Mouse (Mus musculus): ENCODE data around the gene Tfap2a. TPM values are rescaled to one million over a fixed set of nuclear protein-coding genes. Genes with fewer than 3 reads are reported as not detected.

Gene Tfap2a
- polyA plus RNA-seq, 1 experiment = not detected

GRCm38 (mm10) chr13:40736107-40736780, 1.9 kb downstream of the Tfap2a start:
- WGBS = 58% methylated on average over 19 of the region's 19 CpGs
- Histone ChIP-seq H3K4me1 (ENCODE audit: control insufficient read depth, insufficient read depth, low read length) (peaks cover 13% of the 10 kb centered on the region), H3K27ac (ENCODE audit: insufficient read depth, low read depth, low read length) (no peak overlapping the region), H3K4me3 (ENCODE audit: insufficient read depth, low read depth, low read length) (no peak overlapping the region)
- TF ChIP-seq POLR2A (IDR thresholded peaks at IDR 0.05; ENCODE audit: insufficient read depth, low read depth, low read length) = no peak
- TF ChIP-seq CTCF (IDR thresholded peaks at IDR 0.05; ENCODE audit: insufficient read depth, low read depth, low read length) = no peak

GRCm38 (mm10) chr13:40735416-40736106, 2.6 kb downstream of the Tfap2a start:
- H3K4me1 ChIP-seq (ENCODE audit: control insufficient read depth, insufficient read depth, low read length) = peaks cover 19% of the 10 kb centered on the region
- no peak for TF ChIP-seq CTCF (IDR thresholded peaks at IDR 0.05; ENCODE audit: insufficient read depth, low read depth, low read length)
- no peak for TF ChIP-seq POLR2A (IDR thresholded peaks at IDR 0.05; ENCODE audit: insufficient read depth, low read depth, low read length)
- WGBS = 42% methylated on average over 17 of the region's 17 CpGs
- H3K4me3 ChIP-seq (ENCODE audit: insufficient read depth, low read depth, low read length) = no peak overlapping the region
- H3K27ac ChIP-seq (ENCODE audit: insufficient read depth, low read depth, low read length) = no peak overlapping the region

DNA sequence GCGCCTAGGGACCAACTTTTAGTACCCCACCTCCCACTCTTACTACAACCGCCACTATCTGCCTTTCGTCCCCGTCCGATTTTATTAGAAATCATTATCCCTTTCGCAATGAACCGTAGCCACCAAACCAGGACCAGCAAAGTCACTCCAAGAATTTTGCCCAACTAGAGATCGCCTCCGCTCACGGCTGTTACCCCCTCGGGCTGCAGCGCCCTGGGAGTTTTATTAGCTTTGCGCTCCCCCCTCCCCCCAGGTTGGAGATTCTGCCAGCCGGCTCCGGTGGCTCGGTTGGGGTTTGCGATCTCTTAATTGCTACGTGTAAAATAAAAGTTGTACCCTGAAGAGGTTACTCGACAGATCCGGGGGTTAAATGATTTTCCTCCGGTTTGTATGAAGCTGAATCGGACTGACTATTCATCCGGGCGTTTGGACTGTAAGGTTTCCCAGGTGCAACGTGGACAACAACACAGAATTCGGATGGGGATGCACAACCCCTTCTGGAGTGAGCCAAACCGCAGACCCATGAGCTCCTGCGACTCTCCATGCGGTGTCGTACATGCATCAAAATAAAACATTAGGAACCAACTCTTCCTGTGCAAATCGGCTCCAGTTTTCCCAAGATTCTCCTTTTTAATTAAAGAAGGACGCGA, 3.7 kb downstream of the Tfap2a start:
- Histone ChIP-seq H3K4me1 (ENCODE audit: control insufficient read depth, insufficient read depth, low read length) (peaks cover 22% of the 10 kb centered on the region), H3K27ac (ENCODE audit: insufficient read depth, low read depth, low read length) (no peak overlapping the region), H3K4me3 (ENCODE audit: insufficient read depth, low read depth, low read length) (no peak overlapping the region)
- TF ChIP-seq POLR2A (IDR thresholded peaks at IDR 0.05; ENCODE audit: insufficient read depth, low read depth, low read length) = no peak
- no peak for TF ChIP-seq CTCF (IDR thresholded peaks at IDR 0.05; ENCODE audit: insufficient read depth, low read depth, low read length)
- 4% methylated on average over 33 of the region's 33 CpGs for WGBS

DNA sequence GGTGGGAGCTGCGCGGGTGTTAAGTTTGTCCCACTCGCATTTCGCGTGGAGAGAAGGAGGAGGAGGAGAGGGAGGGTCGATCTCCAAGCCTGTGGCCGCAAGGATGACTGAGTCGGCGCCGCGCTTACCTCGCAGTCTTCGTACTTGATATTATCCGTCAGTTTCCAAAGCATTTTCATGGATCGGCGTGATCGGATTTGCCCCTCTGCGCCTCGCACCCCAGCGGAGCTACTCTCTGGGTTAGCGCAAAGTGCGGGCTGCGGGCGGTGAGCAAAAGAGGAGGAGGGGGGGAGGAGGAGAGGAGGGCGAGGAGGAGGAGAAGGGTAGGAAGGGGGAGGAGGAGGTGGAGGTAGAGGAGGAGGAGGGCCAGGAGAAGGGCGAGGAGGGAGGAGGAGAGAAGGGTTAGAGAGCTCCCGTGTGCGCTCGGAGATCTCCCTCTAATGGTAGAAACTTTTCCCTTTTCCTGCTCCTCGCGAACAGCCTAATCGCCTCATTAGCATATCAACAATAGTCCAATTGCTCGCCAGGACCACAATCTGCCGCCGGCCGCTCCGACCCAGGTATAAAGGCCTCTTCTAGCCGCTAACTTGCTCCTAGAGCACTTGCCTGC, 4.5 kb downstream of the Tfap2a start:
- 2% methylated on average over 37 of the region's 38 CpGs for WGBS

GRCm38 (mm10) chr13:40732816-40733541, 5.2 kb downstream of the Tfap2a start:
- no peak overlapping the region for H3K27ac ChIP-seq (ENCODE audit: insufficient read depth, low read depth, low read length)
- 1% methylated on average over 30 of the region's 30 CpGs for WGBS

More for the DNA sequence above, 4.5 kb downstream of the Tfap2a start:
- Histone ChIP-seq H3K27ac (ENCODE audit: insufficient read depth, low read depth, low read length) (no peak overlapping the region), H3K4me1 (ENCODE audit: control insufficient read depth, insufficient read depth, low read length) (peaks cover 22% of the 10 kb centered on the region), H3K4me3 (ENCODE audit: insufficient read depth, low read depth, low read length) (peak overlapping the region; percentile 7)
- TF ChIP-seq POLR2A (IDR thresholded peaks at IDR 0.05; ENCODE audit: insufficient read depth, low read depth, low read length) (no peak), CTCF (IDR thresholded peaks at IDR 0.05; ENCODE audit: insufficient read depth, low read depth, low read length) (no peak)

DNA sequence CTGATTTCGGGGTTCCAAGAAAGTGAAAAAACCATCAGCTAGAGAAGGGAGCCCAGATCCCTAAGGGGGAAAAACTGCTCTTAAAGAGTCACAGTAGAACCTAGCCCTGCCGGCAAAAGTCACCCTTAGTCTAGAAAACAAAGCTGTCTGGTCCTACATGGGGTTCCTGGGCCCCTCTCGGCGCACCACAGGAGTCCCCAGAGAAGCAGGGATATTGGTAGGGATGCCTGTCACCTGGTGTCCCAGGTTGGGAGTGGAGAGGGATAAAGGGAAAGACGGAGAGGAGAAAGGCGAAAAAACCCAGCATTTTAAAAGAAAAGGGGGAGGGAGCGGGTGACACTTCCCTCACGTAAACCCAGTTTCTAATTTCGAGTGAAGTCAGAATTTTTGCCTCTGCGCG, 6.1 kb downstream of the Tfap2a start:
- TF ChIP-seq POLR2A (IDR thresholded peaks at IDR 0.05; ENCODE audit: insufficient read depth, low read depth, low read length) (no peak), CTCF (IDR thresholded peaks at IDR 0.05; ENCODE audit: insufficient read depth, low read depth, low read length) (no peak)
- Histone ChIP-seq H3K4me3 (ENCODE audit: insufficient read depth, low read depth, low read length) (no peak overlapping the region), H3K4me1 (ENCODE audit: control insufficient read depth, insufficient read depth, low read length) (peaks cover 22% of the 10 kb centered on the region), H3K27ac (ENCODE audit: insufficient read depth, low read depth, low read length) (no peak overlapping the region)
- 2% methylated on average over 11 of the region's 11 CpGs for WGBS

More at GRCm38 (mm10) chr13:40732816-40733541, 5.2 kb downstream of the Tfap2a start:
- peaks cover 22% of the 10 kb centered on the region for H3K4me1 ChIP-seq (ENCODE audit: control insufficient read depth, insufficient read depth, low read length)
- no peak for TF ChIP-seq CTCF (IDR thresholded peaks at IDR 0.05; ENCODE audit: insufficient read depth, low read depth, low read length)
- TF ChIP-seq POLR2A (IDR thresholded peaks at IDR 0.05; ENCODE audit: insufficient read depth, low read depth, low read length) = no peak
- H3K4me3 ChIP-seq (ENCODE audit: insufficient read depth, low read depth, low read length) = peak overlapping the region; percentile 7; the same call in 1 of the 2 replicates

GRCm38 (mm10) chr13:40731179-40731841, 6.9 kb downstream of the Tfap2a start:
- Histone ChIP-seq H3K4me1 (ENCODE audit: control insufficient read depth, insufficient read depth, low read length) (peaks cover 22% of the 10 kb centered on the region), H3K4me3 (ENCODE audit: insufficient read depth, low read depth, low read length) (peak overlapping the region; percentile 21), H3K27ac (ENCODE audit: insufficient read depth, low read depth, low read length) (no peak overlapping the region)
- no peak for TF ChIP-seq POLR2A (IDR thresholded peaks at IDR 0.05; ENCODE audit: insufficient read depth, low read depth, low read length)
- no peak; the same call in 1 of the 2 replicates for TF ChIP-seq CTCF (IDR thresholded peaks at IDR 0.05; ENCODE audit: insufficient read depth, low read depth, low read length)
- WGBS = 1% methylated on average over 73 of the region's 74 CpGs
